Mouse (Mus musculus) testis, adult 2 months (tissue): ENCODE data around the gene Thsd4. TPM values are rescaled to one million over a fixed set of nuclear protein-coding genes. Genes with fewer than 3 reads are reported as not detected.

Experiments used
- H3K27ac ChIP-seq: fragments of 200-500 bp; 2 replicates; pipeline ENCODE4 v1.5.1; 2012; ENCODE audit warnings: low read depth, low read length; ENCODE audit not compliant: control insufficient read depth, insufficient read depth
- H3K27me3 ChIP-seq: fragments of 200-500 bp; 2 replicates; pipeline ENCODE4 v1.6.1; 2012; ENCODE audit warnings: mild to moderate bottlenecking, low read length, moderate library complexity; ENCODE audit not compliant: control insufficient read depth, insufficient read depth
- H3K36me3 ChIP-seq: fragments of 200-500 bp; 2 replicates; pipeline ENCODE4 v1.6.1; 2012; ENCODE audit warnings: mild to moderate bottlenecking, low read length; ENCODE audit not compliant: control insufficient read depth, insufficient read depth
- H3K4me1 ChIP-seq: fragments of 200-500 bp; 2 replicates; pipeline ENCODE4 v1.6.1; 2012; ENCODE audit warnings: low read length; ENCODE audit not compliant: control insufficient read depth, insufficient read depth
- H3K4me3 ChIP-seq: fragments of 200-500 bp; 2 replicates; pipeline ENCODE4 v1.5.1; 2012; ENCODE audit warnings: low read depth, mild to moderate bottlenecking, low read length, moderate library complexity, mixed read lengths; ENCODE audit not compliant: control insufficient read depth
- CTCF ChIP-seq: fragments of 200-500 bp; IDR thresholded peaks from 2 replicates; pipeline ENCODE4 v1.5.1; 2012; ENCODE audit warnings: low read depth, mild to moderate bottlenecking, inconsistent platforms, low read length, moderate library complexity; ENCODE audit not compliant: control insufficient read depth, insufficient read depth, insufficient replicate concordance
- POLR2A ChIP-seq: fragments of 200-500 bp; IDR thresholded peaks from 2 replicates; pipeline ENCODE4 v1.6.1; 2012; ENCODE audit warnings: low read depth, mild to moderate bottlenecking, inconsistent platforms, low read length, moderate library complexity; ENCODE audit not compliant: control insufficient read depth
- polyA plus RNA-seq: library from polyadenylated mRNA; depleted of rRNA; stranded (reverse); fragments of >200 nt; gene quantifications from 2 replicates; pipeline ENCODE4 v1.2.3, GENCODE M21; 2012

Gene Thsd4
- polyA plus RNA-seq, 1 experiment = 1.4 TPM

- Histone ChIP-seq H3K27ac (no peak overlapping the region), H3K36me3 (no peaks in the 10 kb centered on the region), H3K4me3 (no peak overlapping the region), H3K4me1 (no peaks in the 10 kb centered on the region; the same call in 1 of the 2 replicates), H3K27me3 (no peaks in the 10 kb centered on the region)
- TF ChIP-seq POLR2A = no peak
- no peak for TF ChIP-seq CTCF
These were observed 249.9 kb downstream of the Thsd4 start for GRCm38 (mm10) chr9:60271940-60272339.

DNA sequence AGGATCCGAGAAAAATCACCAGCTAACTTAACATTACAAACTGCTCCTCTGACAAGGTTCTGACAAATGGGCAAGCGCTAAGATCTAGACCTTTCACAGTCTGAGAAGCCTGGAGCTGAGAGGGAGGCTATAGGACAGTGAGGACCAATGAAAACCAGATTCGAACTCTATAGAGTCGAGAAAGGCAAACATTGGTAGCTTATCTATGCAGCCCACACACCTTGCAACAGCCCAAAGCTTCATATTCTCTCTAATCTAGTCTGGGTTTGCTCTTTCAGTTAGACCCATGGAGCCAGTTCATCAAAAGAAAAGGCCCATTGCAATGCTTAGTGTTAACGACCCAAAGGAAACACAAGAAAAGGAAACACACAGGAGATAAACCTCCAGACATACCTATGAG is 252.0 kb downstream of the Thsd4 start:
- H3K27me3 ChIP-seq = no peaks in the 10 kb centered on the region
- no peaks in the 10 kb centered on the region; the same call in 1 of the 2 replicates for H3K4me1 ChIP-seq
- no peaks in the 10 kb centered on the region for H3K36me3 ChIP-seq
- H3K4me3 ChIP-seq = no peak overlapping the region
- TF ChIP-seq CTCF (no peak), POLR2A (no peak)
- no peak overlapping the region for H3K27ac ChIP-seq

DNA sequence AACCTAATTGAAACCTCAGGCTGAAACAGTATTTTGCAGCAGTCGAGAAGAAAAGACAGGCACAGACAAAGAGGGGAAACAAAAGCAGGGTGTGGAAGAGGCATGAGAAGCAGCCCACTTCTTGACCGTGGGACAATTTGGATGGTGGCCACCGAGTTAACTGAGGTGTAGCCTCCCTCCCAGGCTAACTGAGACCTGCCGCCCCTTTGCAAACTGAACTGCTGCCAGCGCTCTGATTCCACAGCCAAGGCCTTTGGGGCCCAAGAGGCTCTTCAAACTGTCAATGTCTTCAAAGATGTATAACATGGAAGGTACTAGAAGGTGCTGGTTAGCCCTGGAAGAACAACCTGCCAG is 254.6 kb downstream of the Thsd4 start:
- Histone ChIP-seq H3K27ac (no peak overlapping the region), H3K27me3 (no peaks in the 10 kb centered on the region), H3K4me3 (no peak overlapping the region), H3K36me3 (no peaks in the 10 kb centered on the region), H3K4me1 (no peaks in the 10 kb centered on the region; the same call in 1 of the 2 replicates)
- no peak for TF ChIP-seq POLR2A
- TF ChIP-seq CTCF = no peak

GRCm38 (mm10) chr9:60266583-60267272 is 255.1 kb downstream of the Thsd4 start:
- no peak overlapping the region for H3K4me3 ChIP-seq
- no peaks in the 10 kb centered on the region for H3K36me3 ChIP-seq
- no peaks in the 10 kb centered on the region; the same call in 1 of the 2 replicates for H3K4me1 ChIP-seq
- H3K27me3 ChIP-seq = no peaks in the 10 kb centered on the region
- no peak for TF ChIP-seq CTCF
- TF ChIP-seq POLR2A = no peak
- H3K27ac ChIP-seq = no peak overlapping the region

GRCm38 (mm10) chr9:60264586-60265325 is 257.1 kb downstream of the Thsd4 start:
- Histone ChIP-seq H3K4me3 (no peak overlapping the region), H3K4me1 (no peaks in the 10 kb centered on the region; the same call in 1 of the 2 replicates), H3K36me3 (no peaks in the 10 kb centered on the region), H3K27ac (no peak overlapping the region), H3K27me3 (no peaks in the 10 kb centered on the region)
- TF ChIP-seq POLR2A = no peak
- TF ChIP-seq CTCF = no peak

- H3K4me3 ChIP-seq = no peak overlapping the region
- H3K4me1 ChIP-seq = no peaks in the 10 kb centered on the region; the same call in 1 of the 2 replicates
- no peak overlapping the region for H3K27ac ChIP-seq
- no peaks in the 10 kb centered on the region for H3K36me3 ChIP-seq
- no peaks in the 10 kb centered on the region for H3K27me3 ChIP-seq
- TF ChIP-seq CTCF (no peak), POLR2A (no peak)
These were observed 259.2 kb downstream of the Thsd4 start for GRCm38 (mm10) chr9:60262515-60263140.

DNA sequence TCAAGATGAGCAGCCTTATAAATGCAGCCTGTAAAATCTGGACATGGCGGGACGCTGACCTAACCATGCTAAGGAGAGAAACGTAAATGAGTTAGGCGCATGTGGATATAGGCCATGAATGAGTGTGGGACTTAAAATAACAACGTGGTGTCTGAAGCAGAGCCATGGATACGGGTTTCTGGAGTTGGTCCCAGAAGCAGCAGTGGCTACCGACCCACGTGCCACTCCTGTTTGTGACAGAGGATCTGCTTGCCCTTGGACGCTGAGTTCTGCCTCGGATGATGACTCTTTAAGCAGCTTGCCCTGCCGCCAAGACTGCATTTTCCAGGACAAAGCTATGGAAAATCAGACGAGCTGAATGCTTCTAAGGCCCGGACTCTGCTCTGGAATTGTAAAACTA is 262.2 kb downstream of the Thsd4 start:
- Histone ChIP-seq H3K27me3 (no peaks in the 10 kb centered on the region), H3K4me3 (no peak overlapping the region), H3K27ac (no peak overlapping the region), H3K36me3 (no peaks in the 10 kb centered on the region), H3K4me1 (no peaks in the 10 kb centered on the region)
- TF ChIP-seq POLR2A (no peak), CTCF (no peak)
